Mouse (Mus musculus): ENCODE results near the gene Rrp12. TPM values are rescaled to one million over a fixed set of nuclear protein-coding genes. Genes with fewer than 3 reads are reported as not detected.
"Not testable (repeated sequence)": the region's sequence is repeated elsewhere in the genome, so short reads cannot be mapped to it uniquely, and the experiment has no call there.

Gene Rrp12
- polyA plus RNA-seq, 1 experiment from 2014 or later, result 16.6 TPM

GRCm38 (mm10) chr19:41919471-41919870 is 23.5 kb upstream of the Rrp12 start:
- Histone ChIP-seq H3K36me3 (ENCODE audit: control insufficient read depth, insufficient read depth, low read length) (peaks cover 34% of the 10 kb centered on the region), H3K27ac (ENCODE audit: low read depth, low read length) (no peak overlapping the region), H3K9me3 (ENCODE audit: control insufficient read depth, low read length) (no peaks in the 10 kb centered on the region), H3K4me2 (ENCODE audit: low read length) (no peak overlapping the region), H3K27me3 (replicated peaks; ENCODE audit: control insufficient read depth, insufficient read depth, low read length) (no peaks in the 10 kb centered on the region), H3K9ac (ENCODE audit: low read depth, low read length) (no peak overlapping the region), H3K4me1 (ENCODE audit: control insufficient read depth, insufficient read depth, low read depth, low read length) (no peaks in the 10 kb centered on the region; the same call in 1 of the 2 replicates), H3K4me3 (ENCODE audit: low read length) (no peak overlapping the region)
- WGBS, result 85% methylated on average over 4 of the region's 4 CpGs
- ATAC-seq, result no peak

GRCm38 (mm10) chr19:41916853-41917252 is 20.9 kb upstream of the Rrp12 start:
- Histone ChIP-seq H3K27me3 (replicated peaks; ENCODE audit: control insufficient read depth, insufficient read depth, low read length) (no peaks in the 10 kb centered on the region), H3K4me1 (ENCODE audit: control insufficient read depth, insufficient read depth, low read depth, low read length) (peaks cover 17% of the 10 kb centered on the region), H3K27ac (ENCODE audit: low read depth, low read length) (no peak overlapping the region), H3K9me3 (ENCODE audit: control insufficient read depth, low read length) (no peaks in the 10 kb centered on the region), H3K9ac (ENCODE audit: low read depth, low read length) (no peak overlapping the region), H3K36me3 (ENCODE audit: control insufficient read depth, insufficient read depth, low read length) (peaks cover 28% of the 10 kb centered on the region), H3K4me3 (ENCODE audit: low read length) (no peak overlapping the region), H3K4me2 (ENCODE audit: low read length) (no peak overlapping the region)
- ATAC-seq, result no peak
- 91% methylated on average over 4 of the region's 4 CpGs for WGBS

- Histone ChIP-seq H3K36me3 (ENCODE audit: control insufficient read depth, insufficient read depth, low read length) (peaks cover 22% of the 10 kb centered on the region), H3K9ac (ENCODE audit: low read depth, low read length) (no peak overlapping the region), H3K4me1 (ENCODE audit: control insufficient read depth, insufficient read depth, low read depth, low read length) (peaks cover 17% of the 10 kb centered on the region), H3K4me3 (ENCODE audit: low read length) (no peak overlapping the region), H3K27me3 (replicated peaks; ENCODE audit: control insufficient read depth, insufficient read depth, low read length) (no peaks in the 10 kb centered on the region), H3K27ac (ENCODE audit: low read depth, low read length) (no peak overlapping the region), H3K9me3 (ENCODE audit: control insufficient read depth, low read length) (no peaks in the 10 kb centered on the region), H3K4me2 (ENCODE audit: low read length) (no peak overlapping the region)
- no peak for ATAC-seq
- WGBS, result 86% methylated on average over 3 of the region's 3 CpGs
These were observed 19.3 kb upstream of the Rrp12 start for GRCm38 (mm10) chr19:41915294-41915693.

GRCm38 (mm10) chr19:41914592-41914882 is 18.6 kb upstream of the Rrp12 start:
- not testable (repeated sequence) for H3K9ac ChIP-seq (ENCODE audit: low read depth, low read length); H3K4me2 ChIP-seq (ENCODE audit: low read length); H3K9me3 ChIP-seq (ENCODE audit: control insufficient read depth, low read length); H3K27me3 ChIP-seq (replicated peaks; ENCODE audit: control insufficient read depth, insufficient read depth, low read length); H3K4me3 ChIP-seq (ENCODE audit: low read length); ATAC-seq; H3K27ac ChIP-seq (ENCODE audit: low read depth, low read length)
- Histone ChIP-seq H3K36me3 (ENCODE audit: control insufficient read depth, insufficient read depth, low read length) (peaks cover 21% of the 10 kb centered on the region), H3K4me1 (ENCODE audit: control insufficient read depth, insufficient read depth, low read depth, low read length) (peaks cover 17% of the 10 kb centered on the region)

- H3K36me3 ChIP-seq (ENCODE audit: control insufficient read depth, insufficient read depth, low read length), result peaks cover 15% of the 10 kb centered on the region
- peak overlapping the region; percentile 83 for H3K4me2 ChIP-seq (ENCODE audit: low read length)
- H3K4me3 ChIP-seq (ENCODE audit: low read length), result peak overlapping the region; percentile 96
- no peaks in the 10 kb centered on the region for H3K27me3 ChIP-seq (replicated peaks; ENCODE audit: control insufficient read depth, insufficient read depth, low read length)
- H3K4me1 ChIP-seq (ENCODE audit: control insufficient read depth, insufficient read depth, low read depth, low read length), result peaks cover 17% of the 10 kb centered on the region
- peak overlapping the region; percentile 85; the same call in 1 of the 2 replicates for H3K9ac ChIP-seq (ENCODE audit: low read depth, low read length)
- H3K9me3 ChIP-seq (ENCODE audit: control insufficient read depth, low read length), result no peaks in the 10 kb centered on the region
- no peak for ATAC-seq
- 41% methylated on average over 6 of the region's 6 CpGs for WGBS
- H3K27ac ChIP-seq (ENCODE audit: low read depth, low read length), result no peak overlapping the region
These were observed 18.0 kb upstream of the Rrp12 start for GRCm38 (mm10) chr19:41913774-41914591.

GRCm38 (mm10) chr19:41912121-41913080 is 16.4 kb upstream of the Rrp12 start:
- Histone ChIP-seq H3K4me2 (ENCODE audit: low read length) (peak overlapping the region; percentile 83), H3K27me3 (replicated peaks; ENCODE audit: control insufficient read depth, insufficient read depth, low read length) (no peaks in the 10 kb centered on the region), H3K36me3 (ENCODE audit: control insufficient read depth, insufficient read depth, low read length) (peaks cover 11% of the 10 kb centered on the region), H3K9ac (ENCODE audit: low read depth, low read length) (peak overlapping the region; percentile 85), H3K4me1 (ENCODE audit: control insufficient read depth, insufficient read depth, low read depth, low read length) (peaks cover 17% of the 10 kb centered on the region), H3K4me3 (ENCODE audit: low read length) (peak overlapping the region; percentile 96), H3K27ac (ENCODE audit: low read depth, low read length) (peak overlapping the region; percentile 89), H3K9me3 (ENCODE audit: control insufficient read depth, low read length) (no peaks in the 10 kb centered on the region)
- ATAC-seq, result peak; percentile 77
- WGBS, result under 1% methylated on average over 45 of the region's 53 CpGs

- H3K9ac ChIP-seq (ENCODE audit: low read depth, low read length), result peak within 1 kb of the TSS; percentile 85
- H3K4me2 ChIP-seq (ENCODE audit: low read length), result peak within 1 kb of the TSS; percentile 84
- ATAC-seq, result peak; percentile 96
- peak within 1 kb of the TSS; percentile 96 for H3K4me3 ChIP-seq (ENCODE audit: low read length)
- peaks cover 3% of the 10 kb centered on the region; the same call in 1 of the 2 replicates for H3K36me3 ChIP-seq (ENCODE audit: control insufficient read depth, insufficient read depth, low read length)
- H3K27me3 ChIP-seq (replicated peaks; ENCODE audit: control insufficient read depth, insufficient read depth, low read length), result no peaks in the 10 kb centered on the region
- peaks cover 17% of the 10 kb centered on the region for H3K4me1 ChIP-seq (ENCODE audit: control insufficient read depth, insufficient read depth, low read depth, low read length)
- H3K27ac ChIP-seq (ENCODE audit: low read depth, low read length), result peak within 1 kb of the TSS; percentile 92
- no peaks in the 10 kb centered on the region for H3K9me3 ChIP-seq (ENCODE audit: control insufficient read depth, low read length)
- 5% methylated on average over 51 of the region's 54 CpGs for whole genome bisulfite sequencing
These were observed 15.5 kb upstream of the Rrp12 start, which contains the start of gene Pgam1 for GRCm38 (mm10) chr19:41911178-41912073. TSS of gene Pgam1 (plus strand) at chr19:41911923.

GRCm38 (mm10) chr19:41910396-41910795 is 14.4 kb upstream of the Rrp12 start:
- no peak overlapping the region for H3K4me3 ChIP-seq (ENCODE audit: low read length)
- H3K27ac ChIP-seq (ENCODE audit: low read depth, low read length), result no peak overlapping the region
- H3K27me3 ChIP-seq (replicated peaks; ENCODE audit: control insufficient read depth, insufficient read depth, low read length), result no peaks in the 10 kb centered on the region
- peaks cover 17% of the 10 kb centered on the region for H3K4me1 ChIP-seq (ENCODE audit: control insufficient read depth, insufficient read depth, low read depth, low read length)
- WGBS, result 93% methylated on average over 2 of the region's 2 CpGs
- H3K36me3 ChIP-seq (ENCODE audit: control insufficient read depth, insufficient read depth, low read length), result no peaks in the 10 kb centered on the region
- H3K9me3 ChIP-seq (ENCODE audit: control insufficient read depth, low read length), result no peaks in the 10 kb centered on the region
- no peak overlapping the region for H3K4me2 ChIP-seq (ENCODE audit: low read length)
- no peak overlapping the region for H3K9ac ChIP-seq (ENCODE audit: low read depth, low read length)
- no peak for ATAC-seq
